Mouse (Mus musculus) kidney, postnatal 0 days (tissue): ENCODE data around the gene Plekha8. TPM values are rescaled to one million over a fixed set of nuclear protein-coding genes. Genes with fewer than 3 reads are reported as not detected.
A peak's percentile ranks its signal among the peaks of the same experiment; 100 is the strongest.

Experiments
- ATAC-seq: fragments of 200-750 bp; cut with Nextera tagmentation; replicated peaks from 2 replicates; pipeline ENCODE4 v1.8.0; 2017; ENCODE audit warnings: low read depth, moderate number of reproducible peaks, moderate TSS enrichment, moderate library complexity; ENCODE audit not compliant: low FRiP score
- DNase-seq: peaks from one replicate; pipeline ENCODE4 v3.0.0-alpha.2; 2016; ENCODE audit warnings: low spot score
- H3K27ac ChIP-seq: fragments of 300-500 bp; sonication (generic); 2 replicates; pipeline ENCODE4 v1.5.1; 2014; ENCODE audit warnings: mild to moderate bottlenecking
- H3K27me3 ChIP-seq: fragments of 300-500 bp; sonication (generic); 2 replicates; pipeline ENCODE4 v1.6.1; 2014; ENCODE audit warnings: low read length, mixed read lengths; ENCODE audit not compliant: insufficient read depth
- H3K36me3 ChIP-seq: fragments of 300-500 bp; sonication (generic); 2 replicates; pipeline ENCODE4 v1.6.1; 2014; ENCODE audit warnings: low read length, mixed read lengths; ENCODE audit not compliant: insufficient read depth
- H3K4me1 ChIP-seq: fragments of 300-500 bp; sonication (generic); replicated peaks from 2 replicates; pipeline ENCODE4 v1.6.1; 2014; ENCODE audit warnings: antibody characterized with exemption, low read length, mixed read lengths; ENCODE audit not compliant: insufficient read depth
- H3K4me2 ChIP-seq: fragments of 300-500 bp; sonication (generic); 2 replicates; pipeline ENCODE4 v1.6.1; 2014; ENCODE audit warnings: mild to moderate bottlenecking, low read length, moderate library complexity, mixed read lengths
- H3K4me3 ChIP-seq: fragments of 300-500 bp; sonication (generic); replicated peaks from 2 replicates; pipeline ENCODE4 v1.5.1; 2014; ENCODE audit warnings: low read depth, low read length
- H3K9ac ChIP-seq: fragments of 300-500 bp; sonication (generic); 2 replicates; pipeline ENCODE4 v1.6.1; 2014; ENCODE audit warnings: low read depth, low read length
- H3K9me3 ChIP-seq: fragments of 300-500 bp; sonication (generic); replicated peaks from 2 replicates; pipeline ENCODE4 v1.6.1; 2016; ENCODE audit warnings: low read length, inconsistent platforms, mixed read lengths
- CTCF ChIP-seq: IDR thresholded peaks from 2 replicates; pipeline ENCODE4 v1.5.1; 2016; ENCODE audit warnings: antibody characterized with exemption, low read depth, mild to moderate bottlenecking, moderate library complexity
- WGBS: fragments of 180-500 bp; shearing (Covaris S2); extraction: QIAGEN DNeasy Blood & Tissue Kit; methylation state at CpG from one replicate; pipeline ENCODE4 v1.1.7; 2014; 5-methylcytosine and 5-hydroxymethylcytosine counted together
- polyA plus RNA-seq: library from polyadenylated mRNA; unstranded; fragments of >200 nt; fragmentation: Nextera tagmentation; extraction: Ambion mirVana; gene quantifications from 2 replicates; pipeline ENCODE4 v1.2.1, GENCODE M21; 2015

Gene Plekha8
- polyA plus RNA-seq = 9.5 and 9.8 TPM in 2 replicates

DNA sequence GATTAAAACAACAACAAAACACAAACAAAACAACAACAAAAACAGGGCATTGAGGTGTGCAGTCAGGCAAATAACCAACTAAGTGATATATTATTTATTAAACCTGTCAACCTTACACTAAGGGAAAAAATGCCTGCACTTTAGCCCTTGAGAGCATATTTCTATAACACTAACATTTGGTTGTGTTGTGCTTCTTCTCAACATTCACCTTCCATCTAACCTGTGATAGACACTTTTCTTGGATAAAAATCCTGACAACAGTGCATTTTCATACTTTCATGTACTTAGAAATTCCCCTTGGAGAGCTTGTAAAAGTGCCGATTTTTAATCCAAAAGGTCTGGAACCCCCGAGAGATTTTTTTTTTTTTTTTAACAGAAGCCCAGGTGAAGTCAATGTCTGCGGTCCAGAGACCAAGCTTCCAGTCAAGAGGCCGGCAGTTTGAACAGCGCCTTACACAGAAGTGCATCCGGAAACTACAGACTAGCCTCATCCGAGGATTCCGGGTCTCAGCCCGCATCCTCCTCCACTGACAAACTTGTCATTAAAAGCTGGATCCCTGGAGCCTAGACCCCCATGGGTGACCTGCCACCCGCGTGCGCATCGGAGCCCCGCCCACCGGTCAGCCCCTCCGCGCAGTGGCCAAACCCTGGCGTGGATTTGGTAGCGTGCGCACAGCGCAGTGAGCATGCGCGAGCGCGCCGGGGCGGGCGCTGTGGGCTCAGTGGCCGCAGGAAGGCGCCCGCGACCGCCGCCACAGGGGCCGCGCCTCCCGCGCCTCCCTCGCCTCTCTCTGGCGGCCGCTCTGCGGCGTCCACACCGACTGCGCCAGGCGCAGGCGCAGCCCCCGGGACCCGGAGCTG is at the start of gene Plekha8:
Plekha8 (plus strand) TSS at position 643 of the 861 bp plus-strand sequence.
- under 1% methylated on average over 49 of the region's 49 CpGs for WGBS
- no peaks in the 10 kb centered on the region for H3K9me3 ChIP-seq
- TF ChIP-seq CTCF = no peak
- no peaks in the 10 kb centered on the region for H3K27me3 ChIP-seq
- peaks cover 23% of the 10 kb centered on the region; the same call in 1 of the 2 replicates for H3K4me1 ChIP-seq
- H3K4me3 ChIP-seq = peak within 1 kb of the TSS; percentile 86
- peak; percentile 93 for DNase-seq
- H3K4me2 ChIP-seq = peak within 1 kb of the TSS; percentile 94
- H3K9ac ChIP-seq = peak within 1 kb of the TSS; percentile 85
- ATAC-seq = peak; percentile 93
- no peaks in the 10 kb centered on the region for H3K36me3 ChIP-seq
- H3K27ac ChIP-seq = peak within 1 kb of the TSS; percentile 85

DNA sequence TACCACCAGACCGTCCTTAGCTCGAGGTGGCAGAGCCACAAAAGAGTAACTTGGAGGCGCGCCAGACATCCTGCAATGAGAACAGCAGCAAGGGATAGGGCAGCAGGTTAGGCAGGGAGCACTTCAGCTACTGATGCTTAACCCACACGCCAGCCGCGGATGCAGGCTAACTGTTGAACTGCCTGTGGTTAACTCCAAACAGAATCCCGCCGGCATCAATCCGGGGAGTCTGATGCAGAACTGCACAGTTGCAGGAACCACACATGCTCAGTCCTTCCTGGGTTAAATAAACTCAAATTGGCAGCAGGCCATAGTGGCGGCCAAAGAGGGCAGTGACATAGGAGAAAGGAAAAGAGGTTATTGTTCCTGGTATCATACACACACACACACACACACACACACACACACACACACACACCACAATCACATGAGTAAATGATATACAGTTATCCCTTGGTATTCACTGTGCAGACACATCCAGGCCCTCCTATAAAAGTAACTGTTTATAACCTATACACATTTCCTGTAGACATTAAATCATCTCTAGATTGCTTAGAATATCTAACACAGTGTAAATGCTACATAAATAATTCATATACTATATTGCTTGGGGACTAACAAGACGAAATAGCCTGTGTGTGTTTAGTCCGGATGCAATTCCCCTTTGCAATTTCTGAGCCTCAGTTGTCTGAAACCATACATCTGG is 46.4 kb upstream of the Plekha8 start:
- no peak overlapping the region for H3K4me3 ChIP-seq
- no peaks in the 10 kb centered on the region for H3K27me3 ChIP-seq
- no peak for ATAC-seq
- H3K9me3 ChIP-seq = no peaks in the 10 kb centered on the region
- no peak overlapping the region for H3K4me2 ChIP-seq
- H3K4me1 ChIP-seq = no peaks in the 10 kb centered on the region
- WGBS = 56% methylated on average over 13 of the region's 13 CpGs
- peak; percentile 25 for DNase-seq
- H3K27ac ChIP-seq = no peak overlapping the region
- no peaks in the 10 kb centered on the region for H3K36me3 ChIP-seq
- H3K9ac ChIP-seq = no peak overlapping the region
- TF ChIP-seq CTCF = no peak

DNA sequence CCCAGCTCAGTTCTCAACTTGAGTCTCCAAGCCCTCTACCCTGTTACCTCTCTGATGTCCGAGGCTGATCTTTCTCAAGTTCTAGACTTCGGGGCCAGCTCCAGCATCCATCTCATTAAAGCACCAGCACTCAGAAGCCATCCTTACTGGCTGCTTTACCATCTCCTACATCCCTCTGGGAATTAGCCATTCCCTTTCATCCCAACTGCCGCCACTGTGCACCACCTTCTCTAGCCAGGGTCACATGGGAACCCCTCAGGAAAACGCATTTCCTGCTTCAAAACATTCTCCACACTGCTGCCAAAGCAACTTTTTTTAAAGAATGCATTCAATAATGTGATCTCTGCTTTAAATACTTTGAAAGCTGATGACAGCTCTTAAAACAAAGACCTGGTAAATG is 45.6 kb upstream of the Plekha8 start:
- no peak for TF ChIP-seq CTCF
- no peak overlapping the region for H3K4me3 ChIP-seq
- no peak overlapping the region for H3K27ac ChIP-seq
- no peaks in the 10 kb centered on the region for H3K4me1 ChIP-seq
- no peak for ATAC-seq
- H3K36me3 ChIP-seq = no peaks in the 10 kb centered on the region
- no peak overlapping the region for H3K4me2 ChIP-seq
- no peak for DNase-seq
- H3K9me3 ChIP-seq = no peaks in the 10 kb centered on the region
- H3K9ac ChIP-seq = no peak overlapping the region
- 63% methylated on average over 4 of the region's 4 CpGs for WGBS
- no peaks in the 10 kb centered on the region for H3K27me3 ChIP-seq

DNA sequence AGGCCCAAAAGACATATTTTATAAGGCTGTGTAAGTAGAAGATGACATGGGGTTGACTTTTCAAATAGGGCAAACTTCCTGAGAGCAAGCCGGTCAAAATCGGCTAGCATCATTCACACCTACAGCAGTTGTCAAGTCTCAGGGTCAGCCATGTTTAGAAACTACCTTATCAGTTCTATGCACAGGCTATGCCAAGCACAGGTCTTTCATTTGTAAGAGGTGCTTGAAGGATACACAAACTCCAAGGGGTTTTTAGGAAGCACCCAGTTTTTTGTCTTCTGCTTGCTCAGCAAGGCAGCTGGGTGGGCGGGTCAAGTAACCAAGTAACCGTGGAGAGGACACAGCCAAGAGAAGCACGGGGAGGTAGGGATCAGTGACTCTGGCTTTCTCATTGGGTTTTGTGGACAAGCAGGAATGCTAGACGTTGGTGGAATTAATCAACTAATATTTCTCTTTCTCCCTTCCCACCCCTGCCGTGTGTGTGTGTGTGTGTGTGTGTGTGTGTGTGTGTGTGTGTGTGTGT is 44.0 kb upstream of the Plekha8 start:
- DNase-seq = peak; percentile 60
- H3K27ac ChIP-seq = no peak overlapping the region
- no peaks in the 10 kb centered on the region for H3K4me1 ChIP-seq
- TF ChIP-seq CTCF = no peak
- no peak overlapping the region for H3K4me2 ChIP-seq
- H3K36me3 ChIP-seq = no peaks in the 10 kb centered on the region
- no peaks in the 10 kb centered on the region for H3K27me3 ChIP-seq
- H3K9ac ChIP-seq = no peak overlapping the region
- 37% methylated on average over 6 of the region's 7 CpGs for WGBS
- no peak overlapping the region for H3K4me3 ChIP-seq
- no peaks in the 10 kb centered on the region for H3K9me3 ChIP-seq
- ATAC-seq = no peak

DNA sequence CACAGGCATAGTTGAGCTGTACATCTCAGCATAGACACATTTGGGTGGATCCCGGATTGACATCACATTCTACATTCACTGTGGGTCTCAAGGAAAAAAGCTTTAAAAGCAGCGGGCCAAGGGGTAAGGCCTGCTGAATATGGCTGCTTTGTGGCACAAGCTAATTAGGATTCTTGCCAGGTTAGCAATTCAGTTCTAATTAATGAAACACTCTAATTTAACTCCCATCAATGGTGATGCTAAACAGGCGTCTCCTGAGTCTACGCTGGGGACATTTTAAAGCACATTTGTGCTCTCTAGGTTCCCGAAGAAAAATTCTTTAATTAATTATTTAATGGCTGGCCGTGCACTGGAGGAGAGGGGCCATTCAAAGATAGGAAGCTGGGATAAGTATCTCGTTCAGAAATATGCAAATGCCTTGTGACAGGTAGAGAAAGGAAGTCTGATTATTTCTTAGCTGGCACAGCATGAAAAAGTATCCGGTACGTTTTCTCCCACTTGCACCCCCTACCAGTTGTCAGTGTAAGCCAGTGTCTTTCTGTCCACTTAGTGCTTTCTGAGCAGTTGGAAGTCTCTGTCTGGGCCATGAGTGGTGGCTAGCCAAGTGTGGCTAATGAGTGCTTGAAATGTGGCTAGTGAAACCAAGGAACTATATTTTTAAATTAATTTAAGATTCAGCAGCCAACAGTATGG is 42.0 kb upstream of the Plekha8 start:
- no peak overlapping the region for H3K27ac ChIP-seq
- no peaks in the 10 kb centered on the region for H3K4me1 ChIP-seq
- H3K4me3 ChIP-seq = no peak overlapping the region
- 69% methylated on average over 9 of the region's 9 CpGs for WGBS
- ATAC-seq (no peak), DNase-seq (no peak)
- H3K9ac ChIP-seq = no peak overlapping the region
- no peaks in the 10 kb centered on the region for H3K9me3 ChIP-seq
- no peak overlapping the region for H3K4me2 ChIP-seq
- H3K36me3 ChIP-seq = no peaks in the 10 kb centered on the region
- no peaks in the 10 kb centered on the region for H3K27me3 ChIP-seq
- no peak for TF ChIP-seq CTCF

DNA sequence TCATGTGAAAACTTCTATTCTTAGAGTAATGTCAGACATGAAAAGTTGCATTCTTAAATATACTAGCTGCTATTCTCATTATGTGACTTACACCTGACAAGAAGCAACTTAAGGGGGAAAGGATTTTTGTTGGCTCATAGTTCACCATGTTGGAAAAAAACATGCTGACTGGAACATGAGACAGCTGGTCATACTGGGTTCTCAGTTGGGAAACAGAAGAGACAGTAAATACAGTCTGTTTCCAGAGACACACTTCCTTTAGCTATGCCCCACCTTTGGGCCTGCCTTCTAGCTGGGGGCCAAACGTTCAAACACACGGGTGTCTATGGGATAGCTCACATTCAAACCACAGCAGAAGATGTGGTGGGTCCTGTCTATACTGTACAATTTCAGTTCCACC is 41.3 kb upstream of the Plekha8 start:
- Histone ChIP-seq H3K9ac (no peak overlapping the region), H3K27ac (no peak overlapping the region), H3K4me3 (no peak overlapping the region), H3K9me3 (no peaks in the 10 kb centered on the region), H3K36me3 (no peaks in the 10 kb centered on the region), H3K27me3 (no peaks in the 10 kb centered on the region), H3K4me1 (no peaks in the 10 kb centered on the region), H3K4me2 (no peak overlapping the region)
- DNase-seq (no peak), ATAC-seq (no peak)
- no peak for TF ChIP-seq CTCF
- 83% methylated on average over 2 of the region's 2 CpGs for WGBS
